Mouse (Mus musculus) cerebellum, adult 2 months (tissue): Measurements from ENCODE around the gene Mfsd6. TPM values are rescaled to one million over a fixed set of nuclear protein-coding genes. Genes with fewer than 3 reads are reported as not detected.

Experiments used
- DNase-seq, 2 experiments: peaks; one replicate each; pipeline ENCODE4 v3.0.0; 2021
- H3K27ac ChIP-seq: fragments of 200-500 bp; 2 replicates; pipeline ENCODE4 v1.5.1; 2012; ENCODE audit warnings: low read length, control low read depth, inconsistent platforms; ENCODE audit not compliant: insufficient read depth
- H3K27me3 ChIP-seq: fragments of 200-500 bp; 2 replicates; pipeline ENCODE4 v1.6.1; 2012; ENCODE audit warnings: inconsistent platforms, mild to moderate bottlenecking, low read length, moderate library complexity; ENCODE audit not compliant: control insufficient read depth, insufficient read depth
- H3K4me1 ChIP-seq: fragments of 200-500 bp; 2 replicates; pipeline ENCODE4 v1.6.1; 2011; ENCODE audit warnings: low read length; ENCODE audit not compliant: control insufficient read depth, insufficient read depth
- H3K4me3 ChIP-seq: fragments of 200-500 bp; replicated peaks from 2 replicates; pipeline ENCODE3; 2011; ENCODE audit warnings: mild to moderate bottlenecking, low read depth, low read length, control low read depth; ENCODE audit not compliant: insufficient read depth
- CTCF ChIP-seq: fragments of 200-500 bp; IDR thresholded peaks from 2 replicates; pipeline ENCODE4 v1.5.1; 2011; ENCODE audit warnings: low read depth, mild to moderate bottlenecking, control low read depth, low read length, moderate library complexity, borderline replicate concordance; ENCODE audit not compliant: insufficient read depth
- POLR2A ChIP-seq: fragments of 200-500 bp; IDR thresholded peaks from 2 replicates; pipeline ENCODE4 v1.6.1; 2011; ENCODE audit warnings: low read length, control low read depth, borderline replicate concordance; ENCODE audit not compliant: insufficient read depth
- WGBS: fragments of 180-500 bp; shearing (Covaris S2); methylation state at CpG from one replicate; pipeline ENCODE4 v1.1.7; 2018; 5-methylcytosine and 5-hydroxymethylcytosine counted together
- polyA plus RNA-seq: library from polyadenylated mRNA; depleted of rRNA; stranded (reverse); fragments of >200 nt; gene quantifications from 2 replicates; pipeline ENCODE4 v1.2.3, GENCODE M21; 2012

Mfsd6 gene
- polyA plus RNA-seq, 1 experiment, result 51.5 TPM

DNA sequence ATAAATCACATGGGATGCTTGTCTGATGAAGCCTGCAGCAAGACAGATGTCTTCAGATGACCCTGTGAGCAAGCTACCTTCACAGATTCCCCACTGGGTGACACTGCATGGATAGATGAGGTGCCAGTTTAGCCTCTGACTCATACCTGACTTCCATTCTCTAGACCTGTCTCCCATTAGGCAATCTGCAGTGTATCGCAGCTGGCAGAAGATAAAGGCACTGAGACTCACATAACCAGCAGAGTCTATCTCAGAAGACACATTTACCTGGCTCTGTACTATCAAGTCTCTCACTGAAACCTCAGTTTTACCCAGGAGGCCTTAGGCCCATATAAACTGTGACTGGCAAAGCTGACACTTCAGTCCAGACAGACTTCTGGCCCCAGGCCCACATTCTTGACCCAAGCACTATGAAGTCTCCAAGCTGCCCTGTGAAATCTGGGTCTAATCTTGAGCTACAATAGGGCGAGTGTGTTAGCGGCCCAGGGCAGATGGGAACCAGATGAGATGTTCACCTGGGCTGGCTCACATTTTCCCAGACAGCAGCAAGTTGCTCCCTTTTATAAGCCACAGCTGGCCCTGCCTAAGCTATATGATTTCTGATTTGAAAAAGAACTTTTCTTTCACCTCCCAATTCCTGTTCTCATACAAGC, 74.5 kb downstream of the Mfsd6 start:
- 74% methylated on average over 3 of the region's 3 CpGs for WGBS

DNA sequence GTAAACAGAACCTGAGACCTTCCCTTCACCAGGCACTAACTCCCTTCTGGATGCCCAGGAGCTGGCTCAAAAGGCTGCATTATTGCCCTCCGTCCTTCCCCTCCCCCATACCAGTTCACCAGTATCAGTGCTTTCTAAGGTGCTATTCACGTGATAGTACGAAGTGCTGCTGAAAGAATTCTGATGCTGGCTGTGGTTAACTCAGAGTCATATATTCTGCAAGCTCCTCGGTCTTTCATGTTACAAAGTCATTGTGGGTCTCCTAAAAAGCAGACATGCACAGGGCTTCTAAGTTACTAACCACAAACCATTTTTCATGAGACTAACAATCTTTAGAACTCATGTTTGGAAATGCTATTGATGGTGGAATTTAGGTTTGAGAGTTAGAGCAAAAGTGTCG, 77.2 kb downstream of the Mfsd6 start:
- no peak overlapping the region for H3K27ac ChIP-seq
- H3K4me3 ChIP-seq, result no peak overlapping the region
- TF ChIP-seq POLR2A, result no peak
- TF ChIP-seq CTCF, result no peak
- WGBS, result 90% methylated on average over 5 of the region's 5 CpGs
- DNase-seq, result no peak
- no peaks in the 10 kb centered on the region for H3K4me1 ChIP-seq
- H3K27me3 ChIP-seq, result no peaks in the 10 kb centered on the region

More for the DNA sequence above, 74.5 kb downstream of the Mfsd6 start:
- TF ChIP-seq CTCF (no peak), POLR2A (no peak)
- Histone ChIP-seq H3K4me1 (no peaks in the 10 kb centered on the region), H3K27me3 (no peaks in the 10 kb centered on the region), H3K4me3 (no peak overlapping the region), H3K27ac (no peak overlapping the region)
- no peak for DNase-seq

DNA sequence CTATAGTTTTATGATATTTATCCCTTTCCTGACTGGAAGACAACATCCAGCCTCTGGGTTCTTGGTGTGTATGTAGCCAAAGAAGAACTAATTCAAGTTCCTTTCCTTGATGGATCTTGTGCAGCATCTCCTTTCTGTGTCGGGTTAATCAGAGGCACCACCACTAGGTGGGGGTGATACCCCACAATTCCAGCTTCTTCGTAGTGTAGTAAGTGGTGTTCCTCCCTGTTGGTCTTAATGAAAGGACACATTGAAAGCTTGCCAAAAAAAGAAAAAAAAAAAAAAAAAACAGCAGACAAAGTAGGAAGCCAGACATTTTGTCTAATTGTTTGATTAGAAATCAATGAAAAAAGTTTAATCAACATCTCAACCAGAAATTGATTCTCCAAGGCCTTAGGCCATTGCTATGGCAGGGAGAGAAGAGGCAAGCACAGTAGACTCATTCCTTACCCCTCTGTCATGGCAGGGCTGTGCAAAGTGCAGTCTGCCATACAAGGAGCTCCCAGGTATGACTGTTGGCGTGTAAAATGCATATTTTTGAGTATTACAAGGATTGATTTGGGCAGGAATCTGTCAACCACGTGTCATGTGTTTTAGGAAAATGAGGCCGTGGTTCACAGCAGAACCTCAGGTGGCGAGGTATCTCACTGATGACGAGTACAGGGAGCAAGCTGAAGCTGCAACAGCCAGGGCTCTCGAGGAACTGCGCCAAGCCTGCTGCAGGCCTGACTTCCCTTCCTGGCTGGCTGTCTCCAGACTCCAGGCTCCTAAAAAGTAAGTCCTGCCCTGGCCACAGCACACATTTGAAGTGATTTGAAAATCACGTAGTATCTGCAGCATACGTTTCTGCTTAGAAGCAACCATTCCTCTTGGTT, 78.9 kb downstream of the Mfsd6 start:
- peak; percentile 75 to 76 for DNase-seq
- no peak overlapping the region for H3K27ac ChIP-seq
- H3K27me3 ChIP-seq, result no peaks in the 10 kb centered on the region
- H3K4me1 ChIP-seq, result no peaks in the 10 kb centered on the region
- no peak overlapping the region for H3K4me3 ChIP-seq
- no peak for TF ChIP-seq POLR2A
- peak; percentile 82 for TF ChIP-seq CTCF
- 49% methylated on average over 11 of the region's 11 CpGs for WGBS

DNA sequence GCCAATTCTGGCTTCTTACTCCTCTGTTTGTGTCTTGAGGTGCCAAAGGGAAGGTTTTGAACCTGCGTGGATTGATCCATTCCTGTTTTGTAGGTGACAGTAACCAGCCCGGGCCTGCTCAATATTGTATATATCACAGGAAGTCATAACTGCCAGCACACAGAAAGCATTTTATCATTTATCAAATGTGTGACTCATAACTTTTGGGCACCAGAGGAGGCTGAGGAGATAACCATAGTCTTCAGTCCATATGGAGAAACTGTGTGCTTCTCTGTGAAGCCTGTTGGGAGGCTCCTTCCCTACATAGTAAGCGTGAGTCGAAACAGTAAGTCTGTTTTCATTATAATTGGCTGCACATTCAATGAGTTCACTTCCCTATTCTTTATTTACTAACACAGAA, 86.5 kb downstream of the Mfsd6 start:
- no peaks in the 10 kb centered on the region for H3K4me1 ChIP-seq
- no peaks in the 10 kb centered on the region for H3K27me3 ChIP-seq
- no peak for DNase-seq
- no peak overlapping the region for H3K27ac ChIP-seq
- 89% methylated on average over 4 of the region's 4 CpGs for WGBS
- TF ChIP-seq CTCF (no peak), POLR2A (no peak)
- H3K4me3 ChIP-seq, result no peak overlapping the region

DNA sequence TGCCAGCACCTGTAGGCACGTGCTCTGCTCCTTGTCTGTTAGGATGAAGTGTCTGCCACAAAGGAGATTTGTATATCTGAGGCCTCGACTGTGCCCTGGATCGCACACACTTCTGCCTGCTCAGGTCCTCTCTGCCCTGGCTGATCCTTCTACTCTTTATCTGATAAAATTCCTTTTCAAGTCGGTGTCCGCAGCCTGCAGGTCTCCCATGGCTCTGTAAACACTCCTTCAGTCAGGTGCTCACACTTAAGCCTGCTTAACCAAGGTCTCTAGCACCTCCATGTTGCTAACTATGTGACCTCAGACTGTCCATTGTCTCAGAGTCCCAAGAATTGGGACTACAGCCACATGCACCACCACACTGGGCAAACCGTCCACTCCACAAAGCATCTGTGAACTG, 87.0 kb downstream of the Mfsd6 start:
- TF ChIP-seq POLR2A (no peak), CTCF (no peak)
- 90% methylated on average over 6 of the region's 6 CpGs for WGBS
- H3K4me1 ChIP-seq, result no peaks in the 10 kb centered on the region
- H3K27me3 ChIP-seq, result no peaks in the 10 kb centered on the region
- no peak overlapping the region for H3K4me3 ChIP-seq
- no peak for DNase-seq
- no peak overlapping the region for H3K27ac ChIP-seq

DNA sequence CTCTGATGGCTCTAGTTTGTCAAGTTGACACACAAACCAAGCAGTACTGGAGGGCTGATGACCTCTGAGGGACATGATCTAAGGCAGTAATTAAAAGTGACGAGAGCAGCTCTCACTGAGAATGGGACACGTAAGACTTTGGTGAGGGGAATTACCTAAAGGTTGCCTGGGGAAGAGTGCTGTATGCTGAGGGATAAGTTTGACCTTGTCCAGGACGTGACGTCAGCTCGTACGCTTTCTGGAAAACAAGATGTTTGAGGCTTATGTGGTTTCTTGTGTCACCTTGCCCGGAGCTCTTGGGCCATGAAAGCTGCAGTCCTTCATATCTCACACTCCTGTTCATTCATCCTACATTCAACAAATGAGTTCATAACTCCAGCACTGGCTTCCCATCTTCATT, 88.2 kb downstream of the Mfsd6 start:
- WGBS, result 98% methylated on average over 7 of the region's 7 CpGs
- DNase-seq, result no peak
- TF ChIP-seq CTCF (no peak), POLR2A (no peak)
- H3K27ac ChIP-seq, result no peak overlapping the region
- no peaks in the 10 kb centered on the region for H3K4me1 ChIP-seq
- no peak overlapping the region for H3K4me3 ChIP-seq
- H3K27me3 ChIP-seq, result no peaks in the 10 kb centered on the region

DNA sequence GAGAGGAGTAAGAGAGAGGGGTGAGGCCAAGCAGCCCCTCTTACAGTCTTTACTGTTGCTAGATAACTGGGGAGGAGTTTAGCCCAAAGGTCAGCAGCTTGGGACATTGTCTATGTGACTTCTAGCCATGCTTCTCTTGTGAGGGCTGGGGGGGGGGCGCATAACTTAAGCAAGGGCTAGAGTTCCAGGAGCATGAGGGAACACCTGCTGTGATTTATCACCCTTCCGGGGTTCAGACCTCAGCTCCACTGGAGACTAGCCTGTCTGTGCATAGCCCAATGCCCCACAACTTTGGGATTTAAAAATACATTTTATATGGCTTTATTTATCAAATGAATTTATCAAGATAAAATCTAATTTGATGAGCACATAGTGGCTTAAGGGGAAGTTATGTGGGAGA, 89.2 kb downstream of the Mfsd6 start:
- no peak overlapping the region for H3K4me3 ChIP-seq
- no peak for DNase-seq
- 72% methylated on average over 2 of the region's 2 CpGs for WGBS
- TF ChIP-seq POLR2A, result no peak
- no peak for TF ChIP-seq CTCF
- no peaks in the 10 kb centered on the region for H3K4me1 ChIP-seq
- no peaks in the 10 kb centered on the region for H3K27me3 ChIP-seq
- no peak overlapping the region for H3K27ac ChIP-seq

DNA sequence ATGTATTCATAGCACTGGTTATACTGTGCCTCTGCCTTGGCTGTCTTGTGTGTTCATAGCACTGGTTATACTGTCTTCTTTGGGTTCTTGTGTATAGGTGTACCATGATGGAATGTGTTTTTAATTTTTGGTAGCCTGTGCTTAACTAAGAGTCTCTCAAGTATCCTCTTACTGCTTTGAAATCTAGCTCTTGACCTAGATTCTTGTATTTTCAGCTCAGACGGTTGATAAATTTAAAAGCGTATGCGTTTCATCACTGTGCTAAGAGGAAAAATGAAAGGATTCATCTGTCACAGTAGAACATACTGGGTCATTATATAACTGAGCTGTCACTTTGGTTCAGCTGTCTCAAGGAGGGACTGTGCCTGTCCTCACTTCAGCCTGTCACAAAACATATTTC, 91.3 kb downstream of the Mfsd6 start:
- DNase-seq, result no peak
- Histone ChIP-seq H3K4me3 (no peak overlapping the region), H3K27me3 (no peaks in the 10 kb centered on the region), H3K4me1 (peaks cover 2% of the 10 kb centered on the region; the same call in 1 of the 2 replicates), H3K27ac (no peak overlapping the region)
- TF ChIP-seq POLR2A (no peak), CTCF (no peak)
- WGBS, result 90% methylated on average over 3 of the region's 3 CpGs
